Mouse (Mus musculus) CD4-positive, CD25-positive, alpha-beta regulatory T cell, adult 9 weeks (primary cell): Measurements from ENCODE around the gene Tma7. TPM values are rescaled to one million over a fixed set of nuclear protein-coding genes. Genes with fewer than 3 reads are reported as not detected.

ENCODE experiments used
- polyA plus RNA-seq: library from polyadenylated mRNA; unstranded; fragments of 100-300 nt; shearing (Covaris generic); gene quantifications from one replicate; pipeline ENCODE4 v1.2.1, GENCODE M21; 2017

Tma7 gene
- 662 TPM for polyA plus RNA-seq

GRCm38 (mm10) chr9:109082124-109082800 is at the start of gene Tma7, which contains the start of gene Ccdc51:
Gene Tma7, minus strand, starts transcription at chr9:109082587.
Gene Ccdc51, plus strand, starts transcription at chr9:109082493.

GRCm38 (mm10) chr9:109095137-109095982 is 13.0 kb upstream of the Tma7 start, which contains the start of gene Plxnb1:
Gene Plxnb1, plus strand, starts transcription at chr9:109095389.

GRCm38 (mm10) chr9:109073661-109074573 is 8.5 kb downstream of the Tma7 start, which contains the start of gene Atrip:
Gene Atrip, minus strand, starts transcription at chr9:109074124.

GRCm38 (mm10) chr9:109059136-109059903 is 23.1 kb downstream of the Tma7 start, which contains the start of gene Trex1:
Gene Trex1, minus strand, starts transcription at chr9:109059734.

GRCm38 (mm10) chr9:109038086-109038895 is 44.1 kb downstream of the Tma7 start, which contains the start of gene Shisa5:
Gene Shisa5, plus strand, starts transcription at chr9:109038565.

Other genes with a start within 250 kb of the Tma7 start
- 19.0 TPM for gene Slc26a6, start 229.3 kb downstream of the Tma7 start, polyA plus RNA-seq
- gene Tmem89, start 168.0 kb downstream of the Tma7 start, polyA plus RNA-seq = not detected
- 384 TPM for gene Uqcrc1, start 146.0 kb downstream of the Tma7 start, polyA plus RNA-seq
- gene Col7a1, start 129.0 kb downstream of the Tma7 start, polyA plus RNA-seq = 0.61 TPM
- not detected for gene Ucn2, start 96.6 kb downstream of the Tma7 start, polyA plus RNA-seq
- 8.2 TPM for gene Pfkfb4, start 90.8 kb downstream of the Tma7 start, polyA plus RNA-seq
- gene Shisa5, start 44.0 kb downstream of the Tma7 start, polyA plus RNA-seq = 5,230 TPM
- 102 TPM for gene Trex1, start 22.9 kb downstream of the Tma7 start, polyA plus RNA-seq
- gene Atrip, start 8.5 kb downstream of the Tma7 start, polyA plus RNA-seq = 34.2 TPM
- 17.6 TPM for gene Ccdc51, start 94 bp downstream of the Tma7 start, polyA plus RNA-seq
- 2.9 TPM for gene Plxnb1, start 12.8 kb upstream of the Tma7 start, polyA plus RNA-seq
- gene Fbxw21, start 79.5 kb upstream of the Tma7 start, polyA plus RNA-seq = not detected
- not detected for gene Fbxw13, start 113.4 kb upstream of the Tma7 start, polyA plus RNA-seq
- gene Fbxw20, start 152.2 kb upstream of the Tma7 start, polyA plus RNA-seq = not detected
- not detected for gene Fbxw14, start 205.1 kb upstream of the Tma7 start, polyA plus RNA-seq